Mouse (Mus musculus): Measurements from ENCODE around the gene Fgfr2.

GRCm38 (mm10) chr7:132509110-132509509, 614.0 kb downstream of the Fgfr2 start:
- TF ChIP-seq POLR2A (IDR thresholded peaks at IDR 0.05; ENCODE audit: borderline replicate concordance, extremely low read depth, insufficient read depth, insufficient read length, poor library complexity, severe bottlenecking) (no peak), CTCF (IDR thresholded peaks at IDR 0.05; ENCODE audit: borderline replicate concordance, extremely low read depth, insufficient read depth, insufficient read length) (no peak)

Measured in brain, embryonic 14.5 days (tissue).